Mouse (Mus musculus) heart, adult 2 months (tissue): ENCODE results near the gene Atg2a. TPM values are rescaled to one million over a fixed set of nuclear protein-coding genes. Genes with fewer than 3 reads are reported as not detected.
A peak's percentile ranks its signal among the peaks of the same experiment; 100 is the strongest.

Experiments
- DNase-seq, 2 experiments: peaks; one replicate each; pipeline ENCODE4 v3.0.0; 2021
- H3K27ac ChIP-seq: fragments of 200-600 bp; 2 replicates; pipeline ENCODE4 v1.8.1; 2022
- H3K27me3 ChIP-seq: fragments of 200-500 bp; 2 replicates; pipeline ENCODE4 v1.6.1; 2012; ENCODE audit warnings: mild to moderate bottlenecking, low read length, inconsistent platforms, mixed read lengths; ENCODE audit not compliant: control insufficient read depth, insufficient read depth
- H3K36me3 ChIP-seq: fragments of 200-500 bp; 2 replicates; pipeline ENCODE4 v1.6.1; 2012; ENCODE audit warnings: low read length, inconsistent platforms; ENCODE audit not compliant: control insufficient read depth, insufficient read depth
- H3K4me1 ChIP-seq: fragments of 200-500 bp; 2 replicates; pipeline ENCODE4 v1.6.1; 2011; ENCODE audit warnings: low read length; ENCODE audit not compliant: control insufficient read depth, insufficient read depth
- H3K4me3 ChIP-seq: fragments of 200-600 bp; 2 replicates; pipeline ENCODE4 v1.8.1; 2022
- H3K79me2 ChIP-seq: fragments of 200-500 bp; replicated peaks from 2 replicates; pipeline ENCODE4 v1.6.1; 2012; ENCODE audit warnings: mild to moderate bottlenecking, inconsistent platforms, low read length, moderate library complexity, mixed read lengths; ENCODE audit not compliant: control insufficient read depth, insufficient read depth
- H3K9ac ChIP-seq: fragments of 200-500 bp; 2 replicates; pipeline ENCODE4 v1.6.1; 2012; ENCODE audit warnings: low read depth, mild to moderate bottlenecking, control low read depth, inconsistent platforms, low read length, mixed read lengths
- CTCF ChIP-seq: fragments of 200-600 bp; IDR thresholded peaks from 2 replicates; pipeline ENCODE4 v1.8.1; 2022; ENCODE audit warnings: antibody characterized with exemption, mild to moderate bottlenecking, moderate library complexity
- EP300 ChIP-seq: fragments of 200-500 bp; IDR thresholded peaks from 2 replicates; pipeline ENCODE4 v1.6.1; 2011; ENCODE audit warnings: low read depth, low read length, control low read depth; ENCODE audit not compliant: insufficient read depth
- POLR2A ChIP-seq: fragments of 200-500 bp; IDR thresholded peaks from 2 replicates; pipeline ENCODE4 v1.6.1; 2011; ENCODE audit warnings: mild to moderate bottlenecking, low read depth, low read length, control low read depth; ENCODE audit not compliant: insufficient read depth
- WGBS: fragments of 180-500 bp; shearing (Covaris S2); methylation state at CpG from one replicate; pipeline ENCODE4 v1.1.7; 2018; 5-methylcytosine and 5-hydroxymethylcytosine counted together
- intact Hi-C: fragments of 180-260 bp; cut with DNase I; formaldehyde crosslinking; loops from one replicate; pipeline ENCODE4 v1.15.1; 2025
- polyA plus RNA-seq: library from polyadenylated mRNA; depleted of rRNA; stranded (reverse); fragments of >200 nt; gene quantifications from 2 replicates; pipeline ENCODE4 v1.2.3, GENCODE M21; 2012
- total RNA-seq, 2 experiments: library from RNA; stranded (reverse); gene quantifications; 2 replicates each; pipeline ENCODE4 v1.2.3; 2021

The Atg2a gene
- total and polyA plus RNA-seq, 3 experiments: 20.5 to 26.3 (median 24.5) TPM

GRCm38 (mm10) chr19:6271206-6271605 is 29.7 kb downstream of the Atg2a start:
- H3K9ac ChIP-seq: no peak overlapping the region

GRCm38 (mm10) chr19:6272053-6272452 is 30.6 kb downstream of the Atg2a start:
- Histone ChIP-seq H3K36me3 (no peaks in the 10 kb centered on the region), H3K79me2 (no peaks in the 10 kb centered on the region), H3K9ac (no peak overlapping the region), H3K27me3 (no peaks in the 10 kb centered on the region), H3K27ac (no peak overlapping the region), H3K4me3 (no peak overlapping the region), H3K4me1 (peaks cover 13% of the 10 kb centered on the region)
- TF ChIP-seq EP300 (no peak), POLR2A (no peak), CTCF (no peak)
- intact Hi-C loops: no loop called here
- no peak for DNase-seq
- WGBS: 90% methylated on average over 7 of the region's 7 CpGs

More at GRCm38 (mm10) chr19:6271206-6271605, 29.7 kb downstream of the Atg2a start:
- Histone ChIP-seq H3K4me1 (peaks cover 13% of the 10 kb centered on the region), H3K36me3 (no peaks in the 10 kb centered on the region), H3K27ac (no peak overlapping the region), H3K4me3 (no peak overlapping the region), H3K79me2 (no peaks in the 10 kb centered on the region), H3K27me3 (no peaks in the 10 kb centered on the region)
- TF ChIP-seq POLR2A (no peak), CTCF (no peak), EP300 (no peak)
- no peak for DNase-seq
- intact Hi-C loops: no loop called here
- 80% methylated on average over 8 of the region's 8 CpGs for WGBS

GRCm38 (mm10) chr19:6272738-6273137 is 31.3 kb downstream of the Atg2a start:
- H3K9ac ChIP-seq: no peak overlapping the region
- TF ChIP-seq EP300 (no peak), POLR2A (0 out of 2 replicates have a peak, but pooled peaks have one; percentile 19), CTCF (no peak)
- no peak for DNase-seq
- intact Hi-C loops: no loop called here
- no peaks in the 10 kb centered on the region for H3K79me2 ChIP-seq
- H3K4me1 ChIP-seq: peaks cover 13% of the 10 kb centered on the region
- H3K36me3 ChIP-seq: no peaks in the 10 kb centered on the region
- WGBS: 30% methylated on average over 4 of the region's 4 CpGs
- H3K27me3 ChIP-seq: no peaks in the 10 kb centered on the region
- no peak overlapping the region for H3K4me3 ChIP-seq
- H3K27ac ChIP-seq: peak overlapping the region; percentile 77

GRCm38 (mm10) chr19:6273592-6273991 is 32.1 kb downstream of the Atg2a start:
- peak overlapping the region; percentile 77 for H3K27ac ChIP-seq
- no peak for DNase-seq
- 75% methylated on average over 4 of the region's 4 CpGs for WGBS
- no peaks in the 10 kb centered on the region for H3K27me3 ChIP-seq
- no peaks in the 10 kb centered on the region for H3K36me3 ChIP-seq
- intact Hi-C loops: no loop called here
- H3K9ac ChIP-seq: no peak overlapping the region
- peaks cover 12% of the 10 kb centered on the region for H3K4me1 ChIP-seq
- H3K79me2 ChIP-seq: no peaks in the 10 kb centered on the region
- TF ChIP-seq POLR2A (no peak), EP300 (no peak)
- H3K4me3 ChIP-seq: no peak overlapping the region

GRCm38 (mm10) chr19:6273998-6274608 is 32.6 kb downstream of the Atg2a start:
- DNase-seq: peak in 1 of 2 experiments; percentile 44

GRCm38 (mm10) chr19:6275740-6276389 is 34.4 kb downstream of the Atg2a start:
- peak in 1 of 2 experiments; percentile 72 for DNase-seq
- intact Hi-C loops: loop anchor here (1.0 kb wide), 1 partner anchor 26 kb away; no protein-coding TSS in a partner anchor

More at GRCm38 (mm10) chr19:6273998-6274608, 32.6 kb downstream of the Atg2a start:
- no peak for TF ChIP-seq EP300
- TF ChIP-seq CTCF: no peak
- TF ChIP-seq POLR2A: no peak; the same call in 1 of the 2 replicates
- Histone ChIP-seq H3K79me2 (no peaks in the 10 kb centered on the region), H3K4me3 (no peak overlapping the region), H3K27me3 (no peaks in the 10 kb centered on the region), H3K27ac (peak overlapping the region; percentile 77), H3K36me3 (no peaks in the 10 kb centered on the region), H3K9ac (no peak overlapping the region), H3K4me1 (peaks cover 12% of the 10 kb centered on the region)
- intact Hi-C loops: no loop called here
- WGBS: 76% methylated on average over 13 of the region's 13 CpGs

More at GRCm38 (mm10) chr19:6275740-6276389, 34.4 kb downstream of the Atg2a start:
- H3K27ac ChIP-seq: peak overlapping the region; percentile 77
- peak overlapping the region; percentile 42 for H3K4me3 ChIP-seq
- peaks cover 21% of the 10 kb centered on the region for H3K4me1 ChIP-seq
- TF ChIP-seq POLR2A (no peak), EP300 (no peak), CTCF (no peak)
- 12% methylated on average over 15 of the region's 15 CpGs for WGBS
- H3K36me3 ChIP-seq: peaks cover 8% of the 10 kb centered on the region
- H3K79me2 ChIP-seq: peaks cover 1% of the 10 kb centered on the region; the same call in 1 of the 2 replicates
- peak overlapping the region; percentile 43 for H3K9ac ChIP-seq
- no peaks in the 10 kb centered on the region for H3K27me3 ChIP-seq
